Mouse (Mus musculus): ENCODE data around the gene Smdt1.

- TF ChIP-seq POLR2A (IDR thresholded peaks at IDR 0.05; ENCODE audit: low read depth, low read length), result no peak
- no peak for TF ChIP-seq CTCF (IDR thresholded peaks at IDR 0.05; ENCODE audit: extremely low read depth, insufficient read length, insufficient replicate concordance, low read depth, low read length)
Measured at GRCm38 (mm10) chr15:82358431-82359260, 19.9 kb downstream of the Smdt1 start.
